Mouse (Mus musculus): Measurements from ENCODE around the gene Ccdc171.
"Not testable (repeated sequence)": the region's sequence is repeated elsewhere in the genome, so short reads cannot be mapped to it uniquely, and the experiment has no call there.

The Ccdc171 gene

GRCm38 (mm10) chr4:83526270-83526987, 1.1 kb downstream of the Ccdc171 start:
- no peak for DNase-seq (ENCODE audit: low spot score)

- DNase-seq (ENCODE audit: low spot score): no peak
Measured at GRCm38 (mm10) chr4:83526988-83527334, 1.6 kb downstream of the Ccdc171 start.

GRCm38 (mm10) chr4:83527921-83528320, 2.6 kb downstream of the Ccdc171 start:
- peak; percentile 43 for DNase-seq (ENCODE audit: low spot score)

GRCm38 (mm10) chr4:83530060-83530459, 4.7 kb downstream of the Ccdc171 start:
- not testable (repeated sequence) for DNase-seq (ENCODE audit: low spot score)

- no peak for DNase-seq (ENCODE audit: low spot score)
Measured at GRCm38 (mm10) chr4:83533168-83533911, 8.0 kb downstream of the Ccdc171 start.

- no peak for DNase-seq (ENCODE audit: low spot score)
Measured at GRCm38 (mm10) chr4:83534024-83534423, 8.7 kb downstream of the Ccdc171 start.

GRCm38 (mm10) chr4:83549501-83549900, 24.2 kb downstream of the Ccdc171 start:
- no peak for DNase-seq (ENCODE audit: low spot score)

- no peak for DNase-seq (ENCODE audit: low spot score)
Measured at GRCm38 (mm10) chr4:83567190-83568113, 42.1 kb downstream of the Ccdc171 start.

GRCm38 (mm10) chr4:83568145-83568544, 42.8 kb downstream of the Ccdc171 start:
- DNase-seq (ENCODE audit: low spot score): peak; percentile 71

GRCm38 (mm10) chr4:83570569-83570968, 45.2 kb downstream of the Ccdc171 start:
- DNase-seq (ENCODE audit: low spot score): no peak

GRCm38 (mm10) chr4:83571033-83571432, 45.7 kb downstream of the Ccdc171 start:
- DNase-seq (ENCODE audit: low spot score): no peak

GRCm38 (mm10) chr4:83572521-83572920, 47.2 kb downstream of the Ccdc171 start:
- DNase-seq (ENCODE audit: low spot score): no peak

- DNase-seq (ENCODE audit: low spot score): no peak
Measured at GRCm38 (mm10) chr4:83576315-83576714, 51.0 kb downstream of the Ccdc171 start.

- no peak for DNase-seq (ENCODE audit: low spot score)
Measured at GRCm38 (mm10) chr4:83580157-83580556, 54.8 kb downstream of the Ccdc171 start.

- no peak for DNase-seq (ENCODE audit: low spot score)
Measured at GRCm38 (mm10) chr4:83587563-83587962, 62.2 kb downstream of the Ccdc171 start.

- DNase-seq (ENCODE audit: low spot score): no peak
Measured at GRCm38 (mm10) chr4:83596486-83596885, 71.1 kb downstream of the Ccdc171 start.

GRCm38 (mm10) chr4:83611111-83611510, 85.8 kb downstream of the Ccdc171 start:
- no peak for DNase-seq (ENCODE audit: low spot score)

GRCm38 (mm10) chr4:83623021-83623711, 97.8 kb downstream of the Ccdc171 start:
- DNase-seq (ENCODE audit: low spot score): peak; percentile 8

- no peak for DNase-seq (ENCODE audit: low spot score)
Measured at GRCm38 (mm10) chr4:83623732-83624131, 98.4 kb downstream of the Ccdc171 start.

GRCm38 (mm10) chr4:83651453-83651852, 126.1 kb downstream of the Ccdc171 start:
- no peak for DNase-seq (ENCODE audit: low spot score)

GRCm38 (mm10) chr4:83655396-83655795, 130.1 kb downstream of the Ccdc171 start:
- DNase-seq (ENCODE audit: low spot score): no peak

GRCm38 (mm10) chr4:83656571-83656970, 131.2 kb downstream of the Ccdc171 start:
- no peak for DNase-seq (ENCODE audit: low spot score)

All from urinary bladder, postnatal 14 days (tissue).